Mouse (Mus musculus) heart, embryonic 15.5 days (tissue): ENCODE results near the gene Ptbp3. TPM values are rescaled to one million over a fixed set of nuclear protein-coding genes. Genes with fewer than 3 reads are reported as not detected.
A peak's percentile ranks its signal among the peaks of the same experiment; 100 is the strongest.

Experiments
- ATAC-seq: fragments of 200-750 bp; cut with Nextera tagmentation; replicated peaks from 2 replicates; pipeline ENCODE4 v1.8.0; 2017; ENCODE audit warnings: low read depth, moderate TSS enrichment; ENCODE audit not compliant: insufficient number of reproducible peaks, insufficient read depth, low FRiP score
- H3K27ac ChIP-seq: fragments of 300-500 bp; sonication (generic); 2 replicates; pipeline ENCODE4 v1.5.1; 2015; ENCODE audit warnings: mild to moderate bottlenecking, inconsistent platforms
- H3K27me3 ChIP-seq: fragments of 300-500 bp; sonication (generic); 2 replicates; pipeline ENCODE4 v1.6.1; 2015; ENCODE audit warnings: inconsistent platforms
- H3K36me3 ChIP-seq: fragments of 300-500 bp; sonication (generic); 2 replicates; pipeline ENCODE4 v1.6.1; 2015; ENCODE audit warnings: mild to moderate bottlenecking, inconsistent platforms
- H3K4me1 ChIP-seq: fragments of 300-500 bp; sonication (generic); replicated peaks from 2 replicates; pipeline ENCODE4 v1.6.1; 2015; ENCODE audit warnings: inconsistent platforms
- H3K4me2 ChIP-seq: fragments of 300-500 bp; sonication (generic); 2 replicates; pipeline ENCODE4 v1.6.1; 2015; ENCODE audit warnings: inconsistent platforms, mild to moderate bottlenecking, moderate library complexity
- H3K4me3 ChIP-seq: fragments of 300-500 bp; sonication (generic); 2 replicates; pipeline ENCODE4 v1.5.1; 2015; ENCODE audit warnings: mild to moderate bottlenecking, inconsistent platforms
- H3K9ac ChIP-seq: fragments of 300-500 bp; sonication (generic); 2 replicates; pipeline ENCODE4 v1.6.1; 2015; ENCODE audit warnings: mild to moderate bottlenecking, inconsistent platforms
- H3K9me3 ChIP-seq: fragments of 300-500 bp; sonication (generic); replicated peaks from 2 replicates; pipeline ENCODE4 v1.6.1; 2016; ENCODE audit warnings: inconsistent platforms
- WGBS: fragments of 180-500 bp; shearing (Covaris S2); methylation state at CpG from one replicate; pipeline ENCODE4 v1.1.7; 2015; ENCODE audit warnings: mixed read lengths; 5-methylcytosine and 5-hydroxymethylcytosine counted together
- polyA plus RNA-seq: library from polyadenylated mRNA; unstranded; fragments of >200 nt; fragmentation: Nextera tagmentation; extraction: Ambion mirVana; gene quantifications from 2 replicates; pipeline ENCODE4 v1.2.1, GENCODE M21; 2015

The Ptbp3 gene
- polyA plus RNA-seq, 1 experiment from 2014 or later = 24.0 TPM

DNA sequence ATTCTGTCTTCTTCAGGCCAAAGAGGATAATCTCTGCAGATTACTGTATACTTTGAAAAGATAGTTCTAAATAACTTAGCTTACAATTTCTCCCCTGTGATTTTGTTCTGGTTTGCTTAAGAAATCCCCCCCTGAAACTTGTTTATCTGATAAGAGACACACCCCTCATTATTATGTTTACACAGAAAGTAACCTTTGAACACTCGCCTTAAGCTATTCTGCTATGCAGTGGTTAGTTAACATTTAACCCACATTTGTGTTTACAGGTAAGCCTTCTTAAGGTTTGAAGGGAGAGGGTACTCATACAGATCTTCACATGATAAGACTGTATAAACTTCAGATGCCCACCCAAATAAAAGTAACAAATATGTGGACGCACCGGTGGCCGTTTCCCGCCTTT is 3.7 kb upstream of the Ptbp3 start:
- Histone ChIP-seq H3K4me2 (no peak overlapping the region), H3K4me1 (0 out of 2 replicates have a peak, but pooled peaks cover 2% of the 10 kb centered on the region), H3K9me3 (no peaks in the 10 kb centered on the region), H3K27ac (no peak overlapping the region), H3K9ac (no peak overlapping the region), H3K36me3 (no peaks in the 10 kb centered on the region), H3K27me3 (no peaks in the 10 kb centered on the region), H3K4me3 (no peak overlapping the region)
- ATAC-seq = no peak
- 88% methylated on average over 5 of the region's 5 CpGs for WGBS

GRCm38 (mm10) chr4:59551901-59552300 is 2.7 kb upstream of the Ptbp3 start:
- Histone ChIP-seq H3K4me2 (no peak overlapping the region), H3K27me3 (no peaks in the 10 kb centered on the region), H3K9ac (no peak overlapping the region), H3K36me3 (no peaks in the 10 kb centered on the region), H3K4me1 (peaks cover 10% of the 10 kb centered on the region; the same call in 1 of the 2 replicates), H3K27ac (no peak overlapping the region), H3K9me3 (no peaks in the 10 kb centered on the region), H3K4me3 (no peak overlapping the region)
- no peak for ATAC-seq
- 93% methylated on average over 1 of the region's 1 CpGs for WGBS

GRCm38 (mm10) chr4:59549977-59550560 is 905 bp upstream of the Ptbp3 start:
- H3K9ac ChIP-seq = peak overlapping the region; percentile 88
- H3K4me3 ChIP-seq = peak overlapping the region; percentile 74
- H3K36me3 ChIP-seq = no peaks in the 10 kb centered on the region
- WGBS = 27% methylated on average over 11 of the region's 11 CpGs
- H3K27ac ChIP-seq = peak overlapping the region; percentile 94; the same call in 1 of the 2 replicates
- ATAC-seq = no peak
- H3K9me3 ChIP-seq = no peaks in the 10 kb centered on the region
- H3K27me3 ChIP-seq = no peaks in the 10 kb centered on the region
- H3K4me2 ChIP-seq = peak overlapping the region; percentile 93
- H3K4me1 ChIP-seq = peaks cover 16% of the 10 kb centered on the region

- no peaks in the 10 kb centered on the region for H3K36me3 ChIP-seq
- H3K27ac ChIP-seq = peak overlapping the region; percentile 91
- ATAC-seq = peak; percentile 81
- H3K4me1 ChIP-seq = peaks cover 16% of the 10 kb centered on the region
- no peaks in the 10 kb centered on the region for H3K27me3 ChIP-seq
- peak overlapping the region; percentile 74 for H3K4me3 ChIP-seq
- peak overlapping the region; percentile 81 for H3K9ac ChIP-seq
- H3K9me3 ChIP-seq = no peaks in the 10 kb centered on the region
- under 1% methylated on average over 83 of the region's 83 CpGs for WGBS
- peak overlapping the region; percentile 93 for H3K4me2 ChIP-seq
Observed at GRCm38 (mm10) chr4:59548560-59549174, 497 bp downstream of the Ptbp3 start.

- no peaks in the 10 kb centered on the region for H3K36me3 ChIP-seq
- WGBS = 2% methylated on average over 18 of the region's 18 CpGs
- no peak for ATAC-seq
- peak overlapping the region; percentile 93 for H3K4me2 ChIP-seq
- H3K4me3 ChIP-seq = peak overlapping the region; percentile 74
- peaks cover 16% of the 10 kb centered on the region for H3K4me1 ChIP-seq
- H3K9ac ChIP-seq = peak overlapping the region; percentile 81
- H3K27ac ChIP-seq = peak overlapping the region; percentile 91
- no peaks in the 10 kb centered on the region for H3K27me3 ChIP-seq
- no peaks in the 10 kb centered on the region for H3K9me3 ChIP-seq
Observed at GRCm38 (mm10) chr4:59548011-59548559, 1.1 kb downstream of the Ptbp3 start.

- Histone ChIP-seq H3K9me3 (no peaks in the 10 kb centered on the region), H3K36me3 (no peaks in the 10 kb centered on the region), H3K27me3 (no peaks in the 10 kb centered on the region), H3K4me2 (peak overlapping the region; percentile 93), H3K4me1 (peaks cover 16% of the 10 kb centered on the region), H3K4me3 (peak overlapping the region; percentile 74), H3K27ac (0 out of 2 replicates have a peak overlapping the region, but pooled peaks have one; percentile 21), H3K9ac (peak overlapping the region; percentile 81)
- WGBS = 20% methylated on average over 11 of the region's 11 CpGs
- ATAC-seq = no peak
Observed at GRCm38 (mm10) chr4:59547136-59547889, 1.9 kb downstream of the Ptbp3 start.

- WGBS = 48% methylated on average over 7 of the region's 7 CpGs
- no peak for ATAC-seq
- no peaks in the 10 kb centered on the region for H3K27me3 ChIP-seq
- H3K4me1 ChIP-seq = peaks cover 18% of the 10 kb centered on the region
- H3K27ac ChIP-seq = no peak overlapping the region
- no peak overlapping the region for H3K9ac ChIP-seq
- H3K4me2 ChIP-seq = peak overlapping the region; percentile 93
- 0 out of 2 replicates have a peak overlapping the region, but pooled peaks have one; percentile 8 for H3K4me3 ChIP-seq
- no peaks in the 10 kb centered on the region for H3K9me3 ChIP-seq
- no peaks in the 10 kb centered on the region for H3K36me3 ChIP-seq
Observed at GRCm38 (mm10) chr4:59546285-59547071, 2.7 kb downstream of the Ptbp3 start.

DNA sequence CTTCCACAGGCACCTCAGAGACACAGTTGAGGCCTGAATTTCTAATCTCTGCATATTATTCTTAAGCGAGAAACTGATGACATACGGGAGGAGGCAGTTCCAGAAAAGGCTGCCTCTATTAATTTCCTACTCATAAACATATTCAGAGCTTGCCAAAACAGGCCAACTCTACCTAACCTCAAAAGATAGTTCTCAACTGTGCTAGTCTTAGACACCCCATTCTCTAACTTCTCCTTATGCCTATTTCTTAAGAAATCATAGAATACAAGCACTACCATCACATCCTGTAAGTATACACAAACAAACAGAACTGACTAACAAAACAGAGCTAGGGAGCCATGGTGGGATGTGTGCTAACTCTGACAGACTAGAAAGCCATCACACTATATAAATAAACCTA is 4.5 kb downstream of the Ptbp3 start:
- no peak overlapping the region for H3K4me2 ChIP-seq
- no peaks in the 10 kb centered on the region for H3K9me3 ChIP-seq
- no peak overlapping the region for H3K4me3 ChIP-seq
- no peak for ATAC-seq
- H3K27me3 ChIP-seq = no peaks in the 10 kb centered on the region
- no peak overlapping the region for H3K9ac ChIP-seq
- H3K27ac ChIP-seq = no peak overlapping the region
- 48% methylated on average over 2 of the region's 2 CpGs for WGBS
- H3K36me3 ChIP-seq = no peaks in the 10 kb centered on the region
- peaks cover 16% of the 10 kb centered on the region for H3K4me1 ChIP-seq

GRCm38 (mm10) chr4:59543006-59543405 is 6.2 kb downstream of the Ptbp3 start:
- H3K36me3 ChIP-seq = no peaks in the 10 kb centered on the region
- ATAC-seq = no peak
- H3K9ac ChIP-seq = no peak overlapping the region
- peaks cover 16% of the 10 kb centered on the region for H3K4me1 ChIP-seq
- H3K9me3 ChIP-seq = no peaks in the 10 kb centered on the region
- H3K4me3 ChIP-seq = no peak overlapping the region
- H3K4me2 ChIP-seq = no peak overlapping the region
- no peak overlapping the region for H3K27ac ChIP-seq
- H3K27me3 ChIP-seq = no peaks in the 10 kb centered on the region

DNA sequence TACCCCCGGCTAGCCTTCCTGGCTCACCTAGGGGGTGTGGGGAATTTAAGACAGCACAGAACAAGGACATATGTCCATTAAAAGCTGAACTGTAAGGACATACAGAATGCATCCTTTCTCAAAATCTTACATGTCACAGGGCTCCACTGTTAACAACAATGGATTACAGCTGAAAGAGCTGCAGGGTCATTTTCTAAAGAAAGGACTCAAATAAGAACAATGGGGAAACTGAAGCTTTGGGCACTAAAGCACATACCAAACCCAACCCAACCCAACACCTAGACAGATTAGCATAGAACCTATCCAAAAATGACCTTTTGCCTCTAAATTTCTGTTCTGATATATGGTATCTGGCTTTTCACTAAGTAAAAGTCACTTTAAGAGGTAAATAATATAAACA is 12.9 kb downstream of the Ptbp3 start:
- Histone ChIP-seq H3K36me3 (no peaks in the 10 kb centered on the region), H3K4me3 (no peak overlapping the region), H3K9me3 (no peaks in the 10 kb centered on the region), H3K27me3 (no peaks in the 10 kb centered on the region), H3K9ac (no peak overlapping the region), H3K27ac (no peak overlapping the region), H3K4me1 (peaks cover 8% of the 10 kb centered on the region), H3K4me2 (no peak overlapping the region)
- ATAC-seq = no peak
- WGBS = 95% methylated on average over 1 of the region's 1 CpGs

- Histone ChIP-seq H3K36me3 (no peaks in the 10 kb centered on the region), H3K4me1 (peaks cover 8% of the 10 kb centered on the region), H3K27me3 (no peaks in the 10 kb centered on the region), H3K27ac (no peak overlapping the region), H3K4me3 (no peak overlapping the region), H3K9me3 (no peaks in the 10 kb centered on the region), H3K9ac (no peak overlapping the region), H3K4me2 (no peak overlapping the region)
- ATAC-seq = no peak
Observed at GRCm38 (mm10) chr4:59535624-59536023, 13.5 kb downstream of the Ptbp3 start.
